Mouse (Mus musculus) ES-Bruce4 (cell line): ENCODE results near the gene Zfp786.

ENCODE experiments used
- CTCF ChIP-seq: IDR thresholded peaks from one replicate; pipeline ENCODE4 v1.8.1; 2011; ENCODE audit warnings: low read depth, low read length
- EP300 ChIP-seq: IDR thresholded peaks from 2 replicates; pipeline ENCODE4 v1.6.1; 2011; ENCODE audit warnings: low read depth, low read length; ENCODE audit not compliant: insufficient read depth
- POLR2A ChIP-seq: IDR thresholded peaks from one replicate; pipeline ENCODE4 v1.8.1; 2011; ENCODE audit warnings: low read length; ENCODE audit not compliant: insufficient read depth

DNA sequence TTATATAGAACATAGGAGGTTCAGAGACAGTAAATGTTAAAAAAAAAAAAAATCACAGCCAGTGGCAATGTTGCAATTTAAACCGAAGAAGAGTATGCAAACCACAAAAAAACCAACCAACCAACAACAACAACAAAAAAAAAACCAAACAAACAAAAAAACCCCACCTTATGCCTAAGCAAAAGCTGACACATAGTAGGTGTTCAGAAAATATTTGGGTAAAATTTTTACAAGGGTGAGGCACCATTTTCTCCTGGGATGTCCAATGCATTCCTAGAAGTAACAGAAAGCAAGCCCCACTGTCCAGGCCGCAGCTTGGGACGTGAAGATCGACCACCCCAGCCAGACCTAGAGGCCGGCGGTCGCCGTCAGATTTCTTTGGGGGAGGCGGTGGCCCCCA is 46.4 kb upstream of the Zfp786 start, which contains the start of gene Zfp282:
- no peak for TF ChIP-seq CTCF
- TF ChIP-seq POLR2A: no peak
- TF ChIP-seq EP300: no peak
